Mouse (Mus musculus): ENCODE data around the gene Dgcr2.

Gene Dgcr2

DNA sequence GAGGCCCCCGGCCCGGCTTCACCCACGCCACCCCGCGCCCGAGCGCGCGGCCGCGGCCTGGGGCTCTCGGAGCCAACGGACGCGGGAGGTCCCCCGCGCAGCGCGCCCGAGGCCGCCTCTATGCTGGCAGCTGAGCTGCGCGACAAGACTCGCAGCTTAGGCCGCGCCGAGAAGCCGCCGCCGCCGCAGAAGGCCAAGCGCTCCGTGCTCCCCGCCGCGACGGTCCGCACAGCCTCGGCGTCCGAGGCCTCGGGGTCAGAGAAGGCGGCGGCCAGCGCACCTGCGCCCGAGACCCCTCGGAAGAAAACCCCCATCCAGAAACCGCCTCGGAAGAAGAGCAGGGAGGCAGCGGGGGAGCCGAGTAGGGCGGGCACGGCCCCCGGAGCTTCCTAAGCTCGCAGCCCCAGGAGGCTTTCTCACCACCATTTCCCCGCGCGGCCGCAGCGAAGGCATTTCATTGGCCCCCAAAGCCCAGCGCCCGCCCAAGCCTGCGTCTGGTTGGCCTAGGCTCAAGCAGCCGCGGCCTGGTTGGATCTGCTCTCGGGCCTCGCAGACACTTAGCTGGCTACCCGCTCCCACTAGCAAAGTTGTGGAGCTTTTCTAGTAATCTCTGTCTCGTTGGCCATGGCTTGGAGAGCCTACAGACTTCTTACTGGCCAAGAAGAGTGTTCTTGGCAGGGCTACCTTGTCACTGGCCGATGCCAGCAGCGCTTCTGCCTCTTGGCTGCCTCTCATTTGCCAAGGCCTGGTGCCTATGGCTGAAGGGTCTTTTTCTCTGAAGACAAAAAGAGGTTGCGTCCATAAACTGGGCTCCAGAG lies 91.0 kb downstream of the Dgcr2 start:
- no peak for DNase-seq (ENCODE audit: low read depth)

GRCm38 (mm10) chr16:17806581-17807191 lies 91.7 kb downstream of the Dgcr2 start:
- no peak for DNase-seq (ENCODE audit: low read depth)

DNA sequence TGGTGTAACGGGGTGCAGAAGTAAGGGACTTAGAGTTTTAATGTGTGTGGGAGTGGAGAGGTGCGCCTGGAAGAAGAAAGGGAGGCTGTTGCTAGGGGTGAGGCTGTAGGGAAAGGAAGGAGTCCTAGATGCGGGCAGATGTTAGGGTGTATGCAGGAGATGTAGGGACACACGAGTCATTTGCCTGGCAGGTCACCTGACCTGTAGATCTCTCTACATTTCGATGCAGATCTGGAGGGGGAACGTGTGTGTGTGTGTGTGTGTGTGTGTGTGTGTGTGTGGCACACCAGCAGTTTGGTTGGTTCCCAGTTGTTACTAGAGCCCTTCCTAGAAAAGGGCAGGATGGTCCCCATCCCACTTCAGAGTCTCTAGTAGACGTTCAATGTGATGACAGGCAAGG lies 93.4 kb downstream of the Dgcr2 start:
- no peak for DNase-seq (ENCODE audit: low read depth)

DNA sequence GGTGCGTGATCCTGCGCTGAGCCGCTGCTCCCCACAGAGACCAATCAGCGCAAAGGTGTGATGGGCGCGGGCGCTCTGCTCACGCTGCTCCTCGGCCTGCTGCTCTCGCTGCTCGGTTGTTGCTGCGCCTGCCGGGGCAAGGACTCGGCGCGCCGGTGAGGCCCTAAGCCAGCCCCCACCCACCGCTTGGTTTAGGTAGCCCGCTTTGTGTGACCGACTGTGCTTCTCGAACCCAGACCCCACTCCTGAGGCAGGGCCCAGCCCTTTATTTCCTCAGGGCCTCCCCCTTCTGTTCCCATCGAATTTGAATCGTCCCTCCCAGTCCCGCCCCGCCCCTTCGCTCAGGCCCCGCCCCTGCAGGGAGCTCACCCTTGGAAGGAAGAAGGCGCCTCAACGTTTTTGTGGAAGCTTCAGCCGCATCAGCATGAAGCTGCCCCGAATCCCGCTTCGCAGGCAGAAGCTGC lies 93.9 kb downstream of the Dgcr2 start:
- DNase-seq (ENCODE audit: low read depth), result no peak

- DNase-seq (ENCODE audit: low read depth), result no peak
Observed at GRCm38 (mm10) chr16:17803675-17804448, 94.5 kb downstream of the Dgcr2 start.

DNA sequence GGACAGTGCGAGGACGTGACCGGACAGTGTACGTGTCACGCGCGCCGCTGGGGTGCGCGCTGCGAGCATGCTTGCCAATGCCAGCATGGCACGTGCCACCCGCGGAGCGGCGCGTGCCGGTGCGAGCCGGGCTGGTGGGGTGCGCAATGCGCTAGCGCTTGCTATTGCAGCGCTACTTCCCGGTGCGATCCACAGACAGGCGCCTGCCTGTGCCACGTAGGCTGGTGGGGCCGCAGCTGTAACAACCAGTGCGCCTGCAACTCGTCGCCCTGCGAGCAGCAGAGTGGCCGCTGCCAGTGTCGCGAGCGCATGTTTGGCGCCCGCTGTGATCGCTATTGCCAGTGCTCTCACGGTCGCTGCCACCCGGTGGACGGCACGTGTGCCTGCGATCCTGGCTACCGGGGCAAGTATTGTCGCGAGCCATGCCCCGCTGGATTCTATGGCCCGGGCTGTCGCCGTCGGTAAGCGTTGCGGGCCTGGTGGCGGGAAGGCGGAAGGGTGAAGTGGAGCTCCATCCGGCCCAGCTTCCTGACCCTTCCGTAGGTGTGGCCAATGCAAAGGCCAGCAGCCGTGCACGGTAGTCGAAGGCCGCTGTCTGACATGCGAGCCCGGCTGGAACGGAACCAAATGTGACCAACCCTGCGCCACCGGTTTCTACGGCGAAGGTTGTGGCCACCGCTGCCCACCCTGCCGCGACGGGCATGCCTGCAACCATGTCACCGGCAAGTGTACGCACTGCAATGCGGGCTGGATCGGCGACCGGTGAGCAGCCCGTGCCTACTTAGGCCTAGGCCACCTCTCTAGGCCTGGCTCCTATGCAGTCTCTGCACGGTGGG lies 95.3 kb downstream of the Dgcr2 start:
- DNase-seq (ENCODE audit: low read depth), result no peak

- no peak for DNase-seq (ENCODE audit: low read depth)
Observed at GRCm38 (mm10) chr16:17802456-17802838, 95.9 kb downstream of the Dgcr2 start.

DNA sequence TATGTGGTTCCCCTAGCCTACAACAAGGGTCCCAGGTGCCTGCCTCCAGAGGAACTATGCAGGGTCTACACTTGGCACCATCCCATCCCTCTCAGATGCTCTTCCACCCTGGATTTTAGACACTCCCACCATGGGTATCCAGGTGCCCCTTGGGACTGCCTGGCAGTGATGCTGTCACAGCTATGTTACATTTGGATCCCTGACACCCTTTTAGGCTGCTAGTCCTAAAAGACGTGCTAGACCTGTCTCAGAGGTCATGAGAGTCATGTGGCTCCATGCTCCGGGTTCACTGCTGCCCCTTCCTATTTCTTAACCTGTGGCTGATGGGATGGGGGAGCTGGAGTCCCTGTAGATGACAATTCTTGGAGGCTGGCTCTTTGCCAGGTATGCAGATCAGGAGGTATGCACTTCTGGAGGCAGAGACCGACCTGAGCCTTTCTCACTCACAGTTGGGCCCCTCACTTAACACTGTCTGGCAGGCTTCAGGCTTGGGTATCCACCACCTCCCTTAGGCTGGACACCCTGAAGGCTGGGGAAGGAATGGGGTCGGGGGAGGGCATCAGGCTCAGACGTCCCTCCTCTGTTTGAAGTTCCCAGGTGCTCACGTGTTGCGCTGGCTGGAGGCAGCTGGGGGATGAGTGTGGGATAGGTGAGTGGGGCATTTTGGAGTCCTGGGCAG lies 96.4 kb downstream of the Dgcr2 start:
- DNase-seq (ENCODE audit: low read depth), result no peak

DNA sequence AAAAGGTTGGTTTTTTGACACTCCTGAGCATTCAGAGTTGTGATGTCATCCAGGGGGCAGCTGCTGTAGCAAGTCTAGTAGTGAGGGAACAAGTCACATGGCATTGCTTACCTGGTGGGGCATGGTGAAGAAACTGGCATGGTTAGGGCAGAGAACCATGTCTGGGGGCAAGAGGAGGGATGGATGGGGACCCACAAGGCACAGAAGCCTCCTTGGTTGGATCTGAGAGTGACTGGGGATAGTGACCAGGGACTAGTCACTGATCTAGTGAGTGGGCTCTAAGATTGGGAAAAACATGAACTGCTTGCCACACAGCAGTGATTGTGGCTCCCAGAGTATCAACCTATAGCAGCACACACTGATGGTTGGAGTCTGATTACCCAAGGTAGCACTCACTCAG lies 98.8 kb downstream of the Dgcr2 start:
- DNase-seq (ENCODE audit: low read depth), result no peak

GRCm38 (mm10) chr16:17798321-17799180 lies 99.8 kb downstream of the Dgcr2 start:
- no peak for DNase-seq (ENCODE audit: low read depth)

DNA sequence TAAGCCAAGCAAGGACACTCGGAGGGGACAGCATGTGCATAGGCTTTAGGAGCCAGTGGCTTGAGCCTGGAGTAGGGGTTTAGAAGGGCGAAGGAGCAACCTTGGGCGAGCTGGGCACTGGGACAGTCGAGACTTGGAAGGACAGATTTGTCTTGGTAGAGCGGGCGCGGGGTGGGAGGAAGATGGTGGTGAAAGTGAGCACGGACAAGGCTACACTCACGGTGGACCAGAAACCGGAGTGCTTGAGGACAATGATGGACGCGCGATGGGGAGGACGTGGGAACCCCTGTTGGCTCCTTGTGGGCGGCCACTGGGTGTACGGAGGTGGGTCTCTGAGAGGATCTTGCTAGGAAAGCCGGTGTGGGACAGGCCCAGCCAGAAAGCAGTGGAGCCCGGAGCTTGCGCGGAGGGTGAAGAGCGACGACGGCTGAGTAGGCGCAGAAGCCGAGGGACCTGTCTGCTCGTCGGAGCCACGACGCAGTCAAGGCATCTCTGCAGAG lies 100.5 kb downstream of the Dgcr2 start:
- DNase-seq (ENCODE audit: low read depth), result no peak

DNA sequence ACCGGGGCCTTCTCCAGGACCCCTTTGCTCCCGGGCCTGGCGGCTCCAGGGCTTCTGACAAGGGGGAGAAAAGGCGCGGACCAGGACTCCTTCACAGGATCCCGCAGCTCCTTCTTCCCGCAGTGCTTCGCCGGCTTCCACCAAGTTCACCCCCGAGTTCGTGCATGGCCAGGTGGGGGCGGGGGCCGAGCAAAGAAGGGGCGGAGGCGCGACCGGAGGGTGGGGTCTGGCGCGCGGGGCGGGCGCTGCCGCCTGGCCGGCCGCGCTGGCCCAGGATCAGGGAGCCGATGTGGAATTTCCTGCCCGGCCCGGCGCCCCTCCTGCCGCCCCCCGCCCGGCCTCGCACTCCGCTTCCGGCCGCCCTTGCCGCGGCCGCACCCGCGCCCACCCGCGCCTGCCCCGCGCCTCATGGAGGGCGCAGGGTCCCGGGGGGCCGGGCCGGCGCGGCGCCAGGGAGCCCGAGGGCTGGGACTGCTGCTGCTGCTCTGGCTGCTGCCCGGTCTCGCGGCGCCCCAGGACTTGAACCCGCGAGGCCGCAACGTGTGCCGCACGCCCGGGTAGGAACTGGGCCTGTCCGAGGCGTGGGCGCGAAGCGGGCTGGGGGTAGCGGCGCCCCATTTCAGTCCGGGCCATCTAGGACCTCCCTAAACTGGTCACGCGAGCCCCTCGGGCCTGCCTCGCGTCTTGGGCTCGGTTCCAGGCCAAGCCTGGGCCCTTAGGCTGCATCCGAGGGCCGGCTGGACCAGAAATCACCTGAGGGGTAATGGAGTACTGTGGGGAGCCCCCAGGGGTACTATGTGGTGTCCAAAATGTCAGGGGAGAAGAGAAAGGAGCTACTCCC lies 101.2 kb downstream of the Dgcr2 start, which contains the start of gene Scarf2:
Scarf2 (plus strand) TSS at position 312 of the 841 bp plus-strand sequence.
- no peak for DNase-seq (ENCODE audit: low read depth)

DNA sequence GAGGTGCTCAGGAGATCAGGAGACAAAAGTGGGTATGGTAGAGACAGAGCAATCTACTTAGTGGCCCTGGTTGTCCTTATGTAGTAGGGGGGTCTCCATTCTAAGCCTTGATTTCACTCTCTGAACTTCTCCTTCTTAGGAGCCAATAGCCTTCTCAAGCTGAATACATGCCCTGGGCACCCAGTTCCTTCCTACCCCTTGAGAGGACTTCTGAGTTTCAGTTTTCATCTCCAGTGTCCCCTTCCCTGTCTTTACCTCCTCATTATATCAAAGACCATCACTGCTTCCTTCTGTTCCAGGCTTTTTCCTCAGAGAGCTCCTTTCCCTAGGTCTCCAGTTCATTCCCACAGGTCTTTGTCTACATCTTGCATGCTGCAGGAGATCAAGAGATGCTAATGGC lies 101.8 kb downstream of the Dgcr2 start:
- DNase-seq (ENCODE audit: low read depth), result no peak

DNA sequence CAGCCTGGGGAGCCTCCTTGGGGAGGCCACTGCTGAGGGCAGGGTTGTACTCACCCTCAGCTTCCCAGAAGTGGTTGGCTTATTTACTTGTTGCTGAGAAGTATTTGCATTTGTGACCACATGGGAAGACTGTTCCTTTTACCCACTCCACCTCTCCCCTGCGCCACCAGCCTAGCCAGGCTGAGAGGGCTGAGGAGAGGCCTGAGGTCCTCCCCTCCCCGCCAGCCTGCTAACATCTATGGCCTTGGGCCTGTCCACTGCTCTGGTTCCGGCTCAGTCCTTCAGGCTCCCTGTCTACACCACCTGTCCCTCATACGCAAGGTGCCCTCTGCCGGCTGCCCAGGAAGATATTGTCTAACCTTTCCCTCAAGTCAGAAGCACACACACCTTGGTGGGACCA lies 102.7 kb downstream of the Dgcr2 start:
- DNase-seq (ENCODE audit: low read depth), result no peak

GRCm38 (mm10) chr16:17794047-17794446 lies 104.3 kb downstream of the Dgcr2 start:
- no peak for DNase-seq (ENCODE audit: low read depth)

GRCm38 (mm10) chr16:17792728-17793127 lies 105.6 kb downstream of the Dgcr2 start:
- DNase-seq (ENCODE audit: low read depth), result no peak

All from fibroblast of lung, adult 2 months (primary cell).